ENCODE assay signal across 8 mouse cellular contexts in the genomic region with DNA sequence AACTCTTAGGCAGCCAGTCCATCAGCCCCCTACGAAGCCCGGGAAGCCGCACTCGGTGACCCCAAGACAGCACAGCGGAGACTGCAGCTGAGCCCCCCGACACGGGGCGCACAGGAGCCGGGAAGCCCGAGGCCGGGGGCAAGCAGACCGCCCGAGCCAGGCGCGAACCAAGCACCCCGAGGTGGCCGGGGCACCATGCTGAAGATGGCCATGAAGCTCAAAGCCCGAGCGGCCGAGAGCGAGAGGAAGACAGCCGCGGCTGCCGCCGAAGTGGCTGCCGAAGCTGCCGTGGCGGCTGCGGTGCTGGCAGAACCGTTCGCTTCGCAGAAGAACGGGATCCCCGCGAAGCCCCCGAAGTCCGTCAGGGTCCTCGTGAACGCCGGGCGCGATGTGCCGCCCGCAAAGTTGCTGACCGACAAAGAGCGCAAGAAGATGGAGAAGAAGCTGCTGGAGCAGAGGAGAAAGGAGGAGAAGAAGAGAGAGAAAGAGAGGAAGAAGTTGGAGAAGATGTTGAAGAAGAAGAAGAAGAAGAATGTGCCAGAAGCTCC. TPM values are rescaled to one million over a fixed set of nuclear protein-coding genes. Genes with fewer than 3 reads are reported as not detected.
DNase-seq lines count a peak whose midpoint lies in the region; ATAC-seq lines count a peak whose summit lies in the region.

No protein-coding gene starts in this region.

- H3K4me3 ChIP-seq in hindbrain, embryonic 15.5 days = peak overlapping the region; percentile 99
- peak overlapping the region; percentile 98 for H3K4me3 ChIP-seq in midbrain, embryonic 16.5 days (ENCODE audit: low read depth, low read length)

- H3K9me3 ChIP-seq in hindbrain, embryonic 15.5 days = no peaks in the 10 kb centered on the region
- no peaks in the 10 kb centered on the region; the same call in 1 of the 2 replicates for H3K9me3 ChIP-seq in midbrain, embryonic 16.5 days (replicated peaks; ENCODE audit: control insufficient read depth, low read length, poor library complexity, severe bottlenecking)

- DNase-seq in cerebellum, postnatal 10 days = peak; percentile 32 to 39
- peak; percentile 23 to 39 for DNase-seq in spleen, adult 18-20 months
- DNase-seq in spleen, postnatal 14 days (ENCODE audit: low spot score in 2 of 2) = no peak
- DNase-seq in MN1 (ENCODE audit: low spot score) = no peak

- no peaks in the 10 kb centered on the region for H3K27me3 ChIP-seq in hindbrain, embryonic 15.5 days
- H3K27me3 ChIP-seq in midbrain, embryonic 16.5 days (ENCODE audit: control insufficient read depth, insufficient read depth, low read depth, low read length) = no peaks in the 10 kb centered on the region

- H3K4me2 ChIP-seq in hindbrain, embryonic 15.5 days = peak overlapping the region; percentile 57
- peak overlapping the region; percentile 83 for H3K4me2 ChIP-seq in midbrain, embryonic 16.5 days (ENCODE audit: low read length)

- H3K36me3 ChIP-seq in hindbrain, embryonic 15.5 days = no peaks in the 10 kb centered on the region
- no peaks in the 10 kb centered on the region for H3K36me3 ChIP-seq in midbrain, embryonic 16.5 days (ENCODE audit: control insufficient read depth, insufficient read depth, low read length)

- H3K27ac ChIP-seq in hindbrain, embryonic 15.5 days (replicated peaks) = peak overlapping the region; percentile 99; the same call in 1 of the 2 replicates
- H3K27ac ChIP-seq in midbrain, embryonic 16.5 days (ENCODE audit: low read length) = peak overlapping the region; percentile 99; the same call in 1 of the 2 replicates

- ATAC-seq in cerebellum, adult (ENCODE audit: insufficient number of reproducible peaks, low FRiP score, low TSS enrichment) = no peak
- no peak for ATAC-seq in hindbrain, embryonic 15.5 days (ENCODE audit: low FRiP score, low read depth)
- no peak for ATAC-seq in midbrain, embryonic 16.5 days
- no peak for ATAC-seq in inflammation-experienced regulatory T-cells, adult 6 months

- H3K4me1 ChIP-seq in hindbrain, embryonic 15.5 days (replicated peaks) = peaks cover 35% of the 10 kb centered on the region
- H3K4me1 ChIP-seq in midbrain, embryonic 16.5 days (ENCODE audit: control insufficient read depth, insufficient read depth, low read length) = peaks cover 35% of the 10 kb centered on the region

- 63% methylated on average over 46 of the region's 46 CpGs for WGBS in hindbrain, embryonic 15.5 days
- 48% methylated on average over 44 of the region's 46 CpGs for WGBS in midbrain, embryonic 16.5 days

- H3K9ac ChIP-seq in hindbrain, embryonic 15.5 days = peak overlapping the region; percentile 100; the same call in 1 of the 2 replicates
- peak overlapping the region; percentile 100 for H3K9ac ChIP-seq in midbrain, embryonic 16.5 days (ENCODE audit: low read depth, low read length)

RNA-seq across cellular contexts. Expression of a gene that starts 18.1 kb away (rescaled TPM):
- 11.8 and 13.1 TPM in 2 replicates for polyA plus RNA-seq in hindbrain, embryonic 15.5 days (2015; fragmentation: Nextera tagmentation; extraction: Ambion mirVana)
- 11.1 and 15.0 TPM in 2 replicates for polyA plus RNA-seq in midbrain, embryonic 16.5 days (2015; fragmentation: Nextera tagmentation; extraction: Ambion mirVana)
- polyA plus RNA-seq in inflammation-experienced regulatory T-cells, adult 6 months (2017; shearing (Covaris generic)) = not detected

RNA-seq across cellular contexts. Expression of a gene that starts 44.3 kb away (rescaled TPM):
- 1,606 and 1,659 TPM in 2 replicates for polyA plus RNA-seq in hindbrain, embryonic 15.5 days (2015; fragmentation: Nextera tagmentation; extraction: Ambion mirVana)
- polyA plus RNA-seq in midbrain, embryonic 16.5 days (2015; fragmentation: Nextera tagmentation; extraction: Ambion mirVana) = 1,445 and 1,454 TPM in 2 replicates
- polyA plus RNA-seq in inflammation-experienced regulatory T-cells, adult 6 months (2017; shearing (Covaris generic)) = 100 to 1,000 TPM; 121 to 127 (median 126) TPM

Comparison
In these comparisons a context has a peak if more than half of its experiments do, and no peak if none do; other contexts are left out.
1. DNase-seq: peak in cerebellum, postnatal 10 days (2 of 2) and spleen, adult 18-20 months (2 of 2); none in spleen, postnatal 14 days (0 of 2) and MN1 (single experiment).
2. RNA of a gene that starts 18.1 kb away (polyA plus RNA-seq): 11.8 to 13.1 TPM in hindbrain, embryonic 15.5 days and 11.1 to 15.0 TPM in midbrain, embryonic 16.5 days; not detected in inflammation-experienced regulatory T-cells, adult 6 months; every median in the first group is over 10 times any median in the second.
3. RNA of a gene that starts 44.3 kb away (polyA plus RNA-seq): 1,606 to 1,659 TPM in hindbrain, embryonic 15.5 days and 1,445 to 1,454 TPM in midbrain, embryonic 16.5 days; 121 to 127 TPM in inflammation-experienced regulatory T-cells, adult 6 months; every median in the first group is over 10 times any median in the second.